ENCODE assay signal across 18 mouse cellular contexts in genomic region chr3:88446471-88447123, GRCm38 (mm10). TPM values are rescaled to one million over a fixed set of nuclear protein-coding genes. Genes with fewer than 3 reads are reported as not detected.
DNase-seq lines count a peak whose midpoint lies in the region; ATAC-seq and TF ChIP-seq lines count a peak whose summit lies in the region.
"Had no signal": no experiment of that assay in that cellular context is flagged by ENCODE, and none has a peak within 500 bp of the region (broad histone marks: within the 10 kb centered on the region; RNA-seq: fewer than 3 reads in every experiment).

No protein-coding gene starts in this region.

- DNase-seq in heart, adult 8-10 months (ENCODE audit: low spot score), result peak; percentile 44
- DNase-seq in heart, postnatal 36 days, result no peak
- DNase-seq in 3T3-L1 (ENCODE audit: low read depth, low spot score), result peak; percentile 66
- peak; percentile 72 for DNase-seq in adipocyte (ENCODE audit: low spot score)
- DNase-seq in midbrain, postnatal 0 days (ENCODE audit: low spot score), result no peak
- no peak for DNase-seq in thymus, postnatal 4 days
- DNase-seq: adrenal gland, adult 2 months; kidney, adult 9 months; thymus, adult 2 months had no signal

- intact Hi-C loops in heart, postnatal 36 days (cut with DNase I), result no loop called here

- H3K4me1 ChIP-seq in midbrain, postnatal 0 days (ENCODE audit: insufficient read depth, low read length), result no peaks in the 10 kb centered on the region

- no peak overlapping the region for H3K4me2 ChIP-seq in midbrain, postnatal 0 days (ENCODE audit: low read depth, low read length, poor library complexity, severe bottlenecking)
- H3K4me2 ChIP-seq: embryonic facial prominence, embryonic 15.5 days; forebrain, embryonic 13.5 days; hindbrain, embryonic 13.5 days; lung, embryonic 15.5 days; midbrain, embryonic 12.5 days had no signal

- ATAC-seq in midbrain, postnatal 0 days (ENCODE audit: low FRiP score), result no peak
- ATAC-seq: CD4-positive, CD25-positive, alpha-beta regulatory T cell, adult 4 months; forebrain, embryonic 13.5 days; Patski had no signal

- no peak for TF ChIP-seq CTCF in midbrain, postnatal 0 days (IDR thresholded peaks at IDR 0.05)

- H3K9me3 ChIP-seq in midbrain, postnatal 0 days (ENCODE audit: low read length), result no peaks in the 10 kb centered on the region
- H3K9me3 ChIP-seq: embryonic facial prominence, embryonic 15.5 days; forebrain, embryonic 13.5 days; hindbrain, embryonic 13.5 days; limb, embryonic 10.5 days; lung, embryonic 15.5 days; midbrain, embryonic 12.5 days had no signal

- no peaks in the 10 kb centered on the region; the same call in 1 of the 2 replicates for H3K79me2 ChIP-seq in macrophage (ENCODE audit: inconsistent target)

- H3K4me3 ChIP-seq in macrophage (ENCODE audit: inconsistent target), result peak overlapping the region; percentile 26
- no peak overlapping the region for H3K4me3 ChIP-seq in midbrain, postnatal 0 days (ENCODE audit: low read depth, low read length)
- H3K4me3 ChIP-seq: embryonic facial prominence, embryonic 15.5 days; forebrain, embryonic 13.5 days; hindbrain, embryonic 13.5 days; limb, embryonic 10.5 days; lung, embryonic 15.5 days; midbrain, embryonic 12.5 days had no signal

- no peak overlapping the region for H3K9ac ChIP-seq in midbrain, postnatal 0 days (replicated peaks; ENCODE audit: low read length, poor library complexity, severe bottlenecking)
- H3K9ac ChIP-seq: embryonic facial prominence, embryonic 15.5 days; forebrain, embryonic 13.5 days; hindbrain, embryonic 13.5 days; lung, embryonic 15.5 days; midbrain, embryonic 12.5 days had no signal

- WGBS in macrophage (ENCODE audit: missing documents), result 11% methylated on average over 7 of the region's 8 CpGs
- WGBS in midbrain, postnatal 0 days, result 72% methylated on average over 8 of the region's 8 CpGs

- peak overlapping the region; percentile 72 for H3K27ac ChIP-seq in macrophage
- no peak overlapping the region for H3K27ac ChIP-seq in midbrain, postnatal 0 days (ENCODE audit: low read depth, low read length)
- H3K27ac ChIP-seq: embryonic facial prominence, embryonic 15.5 days; forebrain, embryonic 13.5 days; hindbrain, embryonic 13.5 days; limb, embryonic 10.5 days; lung, embryonic 15.5 days; midbrain, embryonic 12.5 days had no signal

- no peaks in the 10 kb centered on the region for H3K27me3 ChIP-seq in midbrain, postnatal 0 days (ENCODE audit: insufficient read depth, low read length)
- H3K27me3 ChIP-seq: embryonic facial prominence, embryonic 15.5 days; forebrain, embryonic 13.5 days; lung, embryonic 15.5 days; Patski had no signal

- H3K36me3 ChIP-seq in macrophage (ENCODE audit: inconsistent target), result peaks cover 7% of the 10 kb centered on the region; the same call in 1 of the 2 replicates
- H3K36me3 ChIP-seq in midbrain, postnatal 0 days (ENCODE audit: insufficient read depth, low read length), result peaks cover 55% of the 10 kb centered on the region
- H3K36me3 ChIP-seq: embryonic facial prominence, embryonic 15.5 days; limb, embryonic 10.5 days; lung, embryonic 15.5 days had no signal

RNA-seq across cellular contexts. Expression of gene Sema4a, which starts 14.4 kb away (rescaled TPM):
- 1 to 10 TPM; 2.6 to 4.7 (median 3.8) TPM for total RNA-seq in heart, adult 8-10 months (2022)
- 1 to 10 TPM; 3.1 to 3.6 TPM for total RNA-seq in heart, postnatal 36 days (2021)
- 100 to 1,000 TPM in 6 of 26 experiments, 10 to 100 TPM in 20; 12.4 to 193 (median 60.3) TPM for total RNA-seq in macrophage (2018; cell fraction: chromatin; rRNA removed)
- total RNA-seq in macrophage (2018; cell fraction: cytosol; rRNA removed), result 10 to 100 TPM in 19 of 26 experiments, 1 to 10 TPM in 7; 8.5 to 33.5 (median 15.5) TPM
- total RNA-seq in macrophage (2018; cell fraction: nucleus; rRNA removed), result 100 to 1,000 TPM in 3 of 26 experiments, 10 to 100 TPM in 23; 24.0 to 139 (median 65.3) TPM
- polyA plus RNA-seq in macrophage (2018), result 7.3 to 33.5 TPM (median 7.7 TPM) in 3 replicates
- total RNA-seq in midbrain, postnatal 0 days (2014; rRNA removed), result 52.6 and 62.0 TPM in 2 replicates
- 42.1 and 44.2 TPM in 2 replicates for polyA plus RNA-seq in midbrain, postnatal 0 days (2015; fragmentation: Nextera tagmentation; extraction: Ambion mirVana)

RNA-seq across cellular contexts. Expression of gene Slc25a44, which starts 21.7 kb away (rescaled TPM):
- 10 to 100 TPM; 13.1 to 14.7 (median 14.1) TPM for total RNA-seq in heart, adult 8-10 months (2022)
- 10 to 100 TPM; 11.6 to 15.6 TPM for total RNA-seq in heart, postnatal 36 days (2021)
- 10 to 100 TPM; 11.1 to 30.9 (median 17.3) TPM for total RNA-seq in macrophage (2018; cell fraction: chromatin; rRNA removed)
- total RNA-seq in macrophage (2018; cell fraction: cytosol; rRNA removed), result 10 to 100 TPM; 26.0 to 45.2 (median 33.0) TPM
- 10 to 100 TPM; 17.6 to 42.3 (median 27.8) TPM for total RNA-seq in macrophage (2018; cell fraction: nucleus; rRNA removed)
- polyA plus RNA-seq in macrophage (2018), result 23.0 to 38.3 TPM (median 30.3 TPM) in 3 replicates
- total RNA-seq in midbrain, postnatal 0 days (2014; rRNA removed), result 62.5 and 63.8 TPM in 2 replicates
- 35.9 and 38.7 TPM in 2 replicates for polyA plus RNA-seq in midbrain, postnatal 0 days (2015; fragmentation: Nextera tagmentation; extraction: Ambion mirVana)

RNA-seq across cellular contexts. Expression of gene Pmf1, which starts 36.5 kb away (rescaled TPM):
- 10 to 100 TPM; 16.2 to 19.9 (median 16.7) TPM for total RNA-seq in heart, adult 8-10 months (2022)
- total RNA-seq in heart, postnatal 36 days (2021), result 10 to 100 TPM; 14.5 to 18.3 TPM
- total RNA-seq in macrophage (2018; cell fraction: chromatin; rRNA removed), result 10 to 100 TPM in 18 of 26 experiments, 1 to 10 TPM in 8; 3.6 to 33.6 (median 15.7) TPM
- 10 to 100 TPM; 11.9 to 27.4 (median 19.5) TPM for total RNA-seq in macrophage (2018; cell fraction: cytosol; rRNA removed)
- total RNA-seq in macrophage (2018; cell fraction: nucleus; rRNA removed), result 10 to 100 TPM in 15 of 26 experiments, 1 to 10 TPM in 11; 4.3 to 40.2 (median 12.1) TPM
- 20.9 to 38.7 TPM (median 26.5 TPM) in 3 replicates for polyA plus RNA-seq in macrophage (2018)
- 20.6 and 25.4 TPM in 2 replicates for total RNA-seq in midbrain, postnatal 0 days (2014; rRNA removed)
- 25.2 and 25.6 TPM in 2 replicates for polyA plus RNA-seq in midbrain, postnatal 0 days (2015; fragmentation: Nextera tagmentation; extraction: Ambion mirVana)

Comparison
In these comparisons a context has a peak if more than half of its experiments do, and no peak if none do; other contexts are left out.
1. DNase-seq: peak in heart, adult 8-10 months (single experiment), 3T3-L1 (single experiment) and adipocyte (single experiment); none in heart, postnatal 36 days (0 of 2), midbrain, postnatal 0 days (single experiment) and thymus, postnatal 4 days (single experiment).